Mouse (Mus musculus) cerebellum, postnatal 4 days (tissue): Measurements from ENCODE around the gene 1700022I11Rik.

Experiments used
- DNase-seq, 2 experiments: peaks; one replicate each; pipeline ENCODE4 v3.0.0; 2022; ENCODE audit warnings: low spot score in 2 of 2, mixed read lengths in 1 of 2

1700022I11Rik gene

DNA sequence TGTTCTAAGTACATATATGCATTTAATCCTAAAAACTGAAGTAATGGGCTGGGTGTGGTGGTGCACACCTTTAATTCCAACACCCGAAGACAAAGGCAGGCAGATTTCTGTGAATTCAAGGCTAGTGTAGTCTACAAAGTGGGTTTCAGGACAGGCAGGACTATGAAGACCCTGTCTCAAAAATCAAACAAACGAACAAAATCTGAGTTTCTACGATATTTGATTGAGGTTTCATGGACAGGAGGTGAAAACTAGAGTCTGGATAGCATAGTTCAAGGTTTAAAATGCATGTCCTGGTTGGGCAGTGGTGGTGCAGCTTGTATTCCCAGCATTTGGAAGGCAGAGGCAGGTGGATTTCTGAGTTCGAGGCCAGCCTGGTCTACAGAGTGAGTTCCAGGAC, at the start of gene 1700022I11Rik:
Gene 1700022I11Rik (plus strand): TSS at position 301 of the 400 bp plus-strand sequence.
- no peak for DNase-seq

DNA sequence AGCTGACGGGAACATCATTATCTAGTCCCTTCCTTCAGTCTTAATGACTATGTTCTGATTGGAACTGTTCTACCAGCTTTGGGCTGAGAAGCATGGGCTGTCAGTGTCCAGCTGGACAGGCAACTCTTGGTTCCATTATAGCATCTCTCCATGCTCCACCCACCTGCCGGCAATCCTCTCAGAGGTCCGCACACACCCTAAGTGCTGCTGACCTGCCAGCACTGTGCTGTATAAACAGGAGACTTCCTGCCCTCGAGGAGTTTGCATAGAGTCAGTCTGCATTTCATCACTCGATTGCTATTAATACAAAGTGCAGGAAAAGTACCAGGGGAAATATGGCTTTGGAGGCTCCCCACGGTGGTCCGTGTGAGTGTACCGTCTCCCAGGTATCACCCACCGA, 48.7 kb upstream of the 1700022I11Rik start:
- no peak for DNase-seq

DNA sequence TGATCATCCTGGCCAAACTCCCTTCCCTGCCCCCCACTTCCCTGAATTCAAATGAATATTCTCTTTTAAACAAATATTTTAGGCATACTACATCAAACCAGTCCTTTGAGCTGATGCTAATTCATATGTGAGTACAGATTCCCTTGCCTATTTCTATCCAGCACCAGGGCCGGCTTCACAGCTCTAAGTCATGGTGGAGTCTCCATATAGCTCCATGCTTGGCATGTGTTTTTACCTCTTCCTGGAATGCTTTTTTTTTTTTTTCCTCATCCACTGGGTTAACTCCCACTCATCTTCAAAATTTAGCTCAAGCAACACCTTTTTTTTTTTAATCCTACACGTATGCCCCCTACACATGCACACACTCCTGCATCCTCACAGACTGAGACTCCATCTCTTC, 47.9 kb upstream of the 1700022I11Rik start:
- no peak for DNase-seq

DNA sequence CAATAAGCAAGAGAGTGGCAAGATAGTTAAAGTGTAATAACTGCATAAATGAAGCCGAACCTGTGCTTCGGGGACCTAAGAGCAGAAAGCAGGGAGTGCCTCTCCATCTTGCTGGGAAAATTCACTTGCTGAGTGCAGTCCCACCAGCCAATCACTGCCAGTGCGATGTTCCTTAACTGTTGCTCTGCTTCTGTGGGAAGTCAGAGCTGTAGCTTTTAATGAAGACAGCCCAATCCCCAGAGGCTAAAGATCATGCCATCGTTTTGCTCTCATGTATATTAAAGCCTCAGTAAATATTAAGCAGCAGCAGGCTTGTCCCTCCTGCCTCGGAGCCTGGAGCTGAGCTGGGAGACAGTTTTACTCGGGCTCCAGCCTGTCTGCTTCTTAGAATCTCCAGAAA, 47.3 kb upstream of the 1700022I11Rik start:
- no peak for DNase-seq

DNA sequence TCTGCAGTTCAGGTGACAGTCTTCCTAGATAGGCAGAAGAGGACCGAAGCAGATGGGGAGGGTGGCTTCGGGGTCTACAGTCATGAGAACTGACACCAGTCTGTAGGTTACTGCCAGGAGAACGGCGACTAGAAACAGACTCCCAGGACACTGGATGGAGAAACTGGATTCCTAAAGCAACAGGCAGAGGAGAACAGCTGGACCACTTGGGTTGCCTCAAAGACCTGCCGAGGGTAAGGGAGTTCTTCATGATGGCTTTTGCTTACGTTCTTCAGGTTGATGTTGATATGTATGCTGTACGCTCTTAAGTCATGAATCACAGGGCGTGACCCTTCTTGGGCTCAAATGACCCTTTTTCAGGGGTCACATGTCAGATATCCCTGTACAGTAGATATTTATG, 46.9 kb upstream of the 1700022I11Rik start:
- DNase-seq: no peak

DNA sequence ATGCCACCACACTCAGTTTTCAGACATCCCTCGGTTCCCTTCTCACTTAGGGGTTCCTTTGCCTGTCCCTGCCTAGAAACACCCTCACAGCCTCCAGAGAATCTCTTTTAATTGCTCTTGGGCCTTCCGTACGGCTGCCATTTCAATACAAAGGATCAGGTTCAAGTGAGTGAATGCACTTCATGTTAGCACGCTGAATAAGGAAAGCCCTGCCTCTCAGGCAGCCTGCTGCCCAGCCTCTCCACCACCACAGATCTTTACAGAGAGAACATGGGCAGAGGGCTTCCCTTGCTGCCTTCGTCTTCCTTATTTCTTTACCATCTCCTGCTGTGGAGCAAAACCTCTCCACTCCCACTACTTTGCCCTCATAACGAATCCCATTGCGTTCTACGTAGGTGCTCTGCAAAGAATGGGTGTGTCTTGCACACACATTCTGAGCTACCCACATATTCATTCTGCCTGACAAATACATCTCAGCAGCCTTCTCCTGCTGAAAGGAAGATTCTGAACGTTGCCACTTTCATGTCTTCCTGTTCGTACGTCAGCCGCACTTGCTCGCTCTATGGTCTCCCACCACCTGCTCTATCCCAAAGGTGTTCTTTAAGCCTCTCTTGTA, 45.2 kb upstream of the 1700022I11Rik start:
- DNase-seq: no peak

DNA sequence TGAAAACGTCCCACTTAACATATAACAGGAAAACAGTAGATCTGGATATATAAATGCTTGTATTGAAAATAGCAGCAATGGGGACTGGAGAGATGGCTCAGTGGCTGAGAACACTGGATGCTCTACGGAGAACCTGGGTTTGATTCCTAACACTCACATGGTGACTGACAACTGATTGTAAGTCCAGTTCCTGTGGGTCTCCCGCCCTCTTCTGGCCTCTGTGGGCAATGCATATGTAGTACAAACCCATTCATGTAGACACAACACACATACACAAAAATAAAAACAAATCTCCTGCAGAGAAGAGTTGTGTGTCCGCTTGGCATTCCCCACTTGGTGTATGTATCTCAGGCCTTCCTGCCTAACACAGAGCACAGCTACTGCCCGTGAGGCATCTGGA, 41.2 kb upstream of the 1700022I11Rik start:
- no peak for DNase-seq

DNA sequence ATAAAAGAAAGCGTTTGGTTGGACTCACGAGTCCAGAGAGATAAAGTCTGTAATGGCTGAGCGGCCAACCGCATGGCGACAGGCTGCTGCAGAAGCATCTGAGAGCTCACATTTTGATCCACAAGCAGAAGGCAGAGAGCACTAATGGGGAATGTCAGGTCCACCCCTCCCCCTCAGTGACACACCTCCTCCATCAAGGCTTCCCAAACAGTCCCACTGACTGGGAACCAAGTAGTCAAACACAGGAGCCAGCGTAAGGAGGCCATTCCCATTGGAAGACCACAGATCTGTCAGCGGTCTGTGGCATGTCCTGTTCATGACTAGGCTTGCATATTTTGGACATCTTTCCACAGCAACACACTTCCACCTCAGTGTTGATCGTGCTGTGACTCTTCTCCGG, 40.5 kb upstream of the 1700022I11Rik start:
- no peak for DNase-seq

DNA sequence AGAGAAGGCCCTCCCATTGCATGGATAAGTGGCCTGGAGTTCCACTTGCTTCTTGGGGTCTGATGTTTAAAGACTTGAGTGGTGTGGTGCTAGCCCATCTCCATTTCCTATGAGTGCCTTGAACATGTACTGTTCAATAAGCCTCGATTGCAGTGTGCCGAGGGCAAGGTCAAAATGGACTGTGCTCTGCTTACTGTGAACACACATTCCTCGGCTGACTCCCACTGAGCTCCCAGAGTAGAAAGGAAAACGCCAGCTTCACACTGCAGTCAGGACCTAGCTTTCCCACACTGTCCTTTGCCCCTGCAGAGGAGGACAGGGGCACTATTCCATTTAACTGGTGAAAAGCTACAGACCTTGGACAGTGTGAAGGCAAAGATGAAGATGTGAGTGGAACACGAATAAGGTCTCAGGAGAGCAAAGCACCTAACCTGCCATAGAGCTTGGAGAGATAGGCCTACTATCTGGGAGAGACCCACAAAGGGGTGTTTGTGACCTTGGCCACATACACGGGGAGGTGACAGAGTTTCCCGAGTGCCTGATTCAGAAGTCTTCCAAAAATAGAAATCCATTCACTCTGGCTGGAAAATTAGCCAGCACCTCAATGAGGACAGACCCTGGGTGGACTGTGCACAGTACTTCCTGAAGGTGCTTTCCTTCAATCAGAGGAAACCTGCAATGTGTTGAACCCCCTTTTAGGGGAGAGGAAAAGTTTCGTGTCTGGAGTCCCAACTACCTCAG, 37.0 kb upstream of the 1700022I11Rik start:
- DNase-seq: peak in 1 of 2 experiments; percentile 8

DNA sequence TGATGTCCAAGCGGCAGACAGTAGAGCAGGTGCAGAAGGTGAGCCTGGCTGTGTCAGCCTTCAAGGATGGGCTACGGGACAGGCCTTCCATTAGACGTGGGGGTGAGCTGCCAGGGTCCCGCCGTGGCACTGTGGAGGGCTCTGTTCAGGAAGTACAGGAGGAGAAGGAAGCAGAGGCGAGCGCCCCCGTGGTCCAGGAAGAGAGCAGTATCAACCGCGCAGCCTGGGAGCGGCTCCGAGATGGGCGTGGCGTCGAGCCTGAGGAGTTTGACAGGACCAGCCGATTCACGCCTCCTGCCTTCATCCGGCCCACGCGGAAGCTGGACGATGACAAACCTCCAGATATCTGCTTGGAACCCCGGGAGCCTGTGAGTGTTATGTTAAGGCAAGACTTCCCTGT, 35.8 kb upstream of the 1700022I11Rik start:
- DNase-seq: peak; percentile 18 to 55

DNA sequence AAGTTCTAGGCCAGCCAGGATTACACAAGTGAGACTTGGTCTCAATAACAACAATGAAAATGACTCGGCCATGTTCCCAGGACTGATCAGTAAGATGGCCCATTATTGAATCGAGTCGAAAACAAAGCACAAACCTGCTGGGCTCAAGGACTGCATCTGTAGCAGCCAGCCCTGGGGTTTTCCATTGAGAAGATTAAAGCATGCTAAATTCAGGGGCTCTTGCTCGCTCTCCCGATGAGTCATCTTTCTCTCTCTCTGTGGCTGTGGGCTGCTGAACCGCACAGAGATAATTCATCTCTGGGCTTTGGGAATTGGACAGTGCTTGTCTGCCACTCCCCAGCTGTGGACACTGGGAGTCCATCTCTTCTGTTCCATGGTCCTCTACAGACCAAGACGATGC, 28.0 kb upstream of the 1700022I11Rik start:
- no peak for DNase-seq

DNA sequence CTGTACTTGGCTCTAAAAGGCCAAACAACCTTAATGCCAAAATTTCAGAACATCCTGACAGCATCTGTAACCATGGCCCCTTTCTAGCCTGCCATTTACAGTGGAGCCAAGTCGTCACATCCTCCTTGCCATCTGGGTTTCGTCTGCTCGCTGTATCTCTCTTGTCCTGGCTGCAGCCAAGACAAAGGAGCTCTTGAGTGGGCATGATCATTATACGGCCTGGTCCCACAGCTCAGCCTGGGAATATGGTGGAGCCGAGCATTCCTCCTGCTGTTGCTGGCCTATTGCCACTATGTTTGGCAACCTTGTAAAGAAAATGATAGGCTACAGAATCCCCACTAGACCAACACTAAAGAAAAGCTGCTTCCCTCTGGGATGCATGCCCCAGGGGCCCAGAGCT, 26.1 kb upstream of the 1700022I11Rik start:
- peak in 1 of 2 experiments; percentile 35 for DNase-seq

DNA sequence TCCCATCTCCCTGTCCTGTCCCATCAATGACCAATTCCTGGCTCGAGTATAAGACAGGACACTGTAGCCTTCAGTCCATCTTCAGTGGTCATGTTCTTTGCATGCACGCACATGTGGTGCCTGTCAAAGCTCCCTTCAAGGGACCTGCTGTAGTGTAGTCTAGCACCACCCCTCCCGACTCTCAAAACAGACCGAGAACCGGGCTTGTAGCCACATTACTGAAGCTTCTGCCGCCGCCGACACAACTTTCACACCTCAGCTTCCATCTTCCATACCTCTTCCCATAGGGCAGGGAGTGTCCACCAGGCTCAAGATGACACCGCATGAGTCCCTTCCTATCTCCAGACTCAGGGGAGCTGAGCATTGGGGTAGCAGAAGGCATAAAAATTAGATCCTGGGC, 25.2 kb upstream of the 1700022I11Rik start:
- DNase-seq: no peak

DNA sequence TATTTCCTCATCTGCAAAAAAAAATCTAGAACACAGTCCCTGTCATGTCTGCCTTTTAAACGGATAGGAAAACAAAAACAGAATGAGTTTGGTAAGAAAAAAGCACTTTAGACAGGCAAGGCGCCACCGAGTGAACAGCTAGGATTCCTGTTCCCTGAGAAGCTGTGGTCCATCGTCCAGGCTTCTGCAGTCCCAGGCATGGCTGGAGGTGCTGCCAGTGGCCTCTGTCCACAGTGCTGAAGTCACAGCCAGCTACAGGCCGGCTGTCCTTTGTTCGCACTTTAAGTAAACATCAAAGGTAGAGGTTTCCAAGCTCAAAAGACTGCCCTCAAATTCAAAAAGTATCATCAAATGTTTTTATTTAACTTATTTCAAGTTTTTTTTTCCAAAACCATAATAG, 24.4 kb upstream of the 1700022I11Rik start:
- no peak for DNase-seq

DNA sequence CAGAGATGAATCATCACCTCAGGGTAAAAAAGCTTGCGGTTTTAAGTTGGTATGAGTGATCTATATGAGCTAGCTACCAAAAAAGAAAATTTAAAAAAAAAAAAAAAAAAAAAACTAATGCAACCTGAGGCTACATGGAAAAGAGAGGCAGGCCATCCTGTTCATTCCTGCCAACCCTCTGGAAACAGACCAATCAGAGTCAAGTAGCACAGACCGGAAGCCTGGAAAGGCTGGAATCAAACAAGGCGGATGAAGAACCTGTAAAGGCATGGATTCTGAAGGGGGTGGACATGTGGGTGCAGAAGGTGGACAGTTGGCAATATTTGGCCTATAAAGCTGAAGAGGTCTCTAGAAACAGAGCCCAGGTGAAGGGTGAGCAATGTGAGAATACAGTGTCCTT, 24.0 kb upstream of the 1700022I11Rik start:
- no peak for DNase-seq

DNA sequence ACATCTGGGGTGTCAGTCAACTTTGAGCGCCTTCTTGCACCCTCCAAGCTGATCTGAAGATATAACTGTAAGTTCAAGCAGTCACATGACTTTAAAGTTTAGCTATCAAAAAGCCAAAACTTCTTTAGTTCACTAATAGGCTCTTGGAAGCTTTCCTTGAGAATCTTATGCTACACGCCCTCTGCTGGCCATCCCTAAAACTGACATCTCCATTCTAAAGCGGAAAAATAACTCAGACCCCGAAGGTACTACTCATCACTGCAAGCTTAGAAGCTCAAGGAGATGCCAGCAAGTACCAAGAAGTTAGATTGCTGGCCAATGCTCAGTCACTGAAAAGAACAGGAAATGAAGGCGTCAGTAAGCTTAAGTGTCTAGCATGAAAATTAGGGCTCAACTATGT, 23.5 kb upstream of the 1700022I11Rik start:
- peak in 1 of 2 experiments; percentile 72 for DNase-seq

DNA sequence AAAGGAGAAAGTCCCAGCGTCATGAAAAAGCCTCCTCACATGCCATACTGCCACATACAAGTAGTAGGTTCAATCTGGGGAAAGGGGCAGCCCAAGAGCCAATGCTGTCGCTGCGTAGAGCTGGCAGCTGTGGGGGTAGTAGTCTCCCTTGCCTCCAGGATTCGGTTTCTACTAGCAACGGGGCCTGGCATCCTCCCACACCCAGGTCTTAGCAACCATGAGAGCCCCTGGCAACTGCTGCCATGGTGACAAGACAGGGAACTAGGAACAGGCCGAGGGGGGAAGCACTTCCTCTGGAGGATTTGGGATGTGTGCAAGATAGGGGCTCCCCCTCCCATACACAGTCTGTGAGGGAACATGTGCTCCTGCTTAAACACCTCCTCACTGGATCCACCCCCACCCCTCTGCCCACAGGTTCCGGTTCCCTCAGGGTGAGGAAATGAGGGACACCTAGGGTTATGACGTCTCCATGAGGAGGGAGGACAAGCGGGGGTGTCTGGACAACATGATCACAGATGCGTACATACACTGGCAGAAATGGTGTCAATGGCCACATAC, 22.6 kb upstream of the 1700022I11Rik start:
- DNase-seq: peak; percentile 57 to 82

DNA sequence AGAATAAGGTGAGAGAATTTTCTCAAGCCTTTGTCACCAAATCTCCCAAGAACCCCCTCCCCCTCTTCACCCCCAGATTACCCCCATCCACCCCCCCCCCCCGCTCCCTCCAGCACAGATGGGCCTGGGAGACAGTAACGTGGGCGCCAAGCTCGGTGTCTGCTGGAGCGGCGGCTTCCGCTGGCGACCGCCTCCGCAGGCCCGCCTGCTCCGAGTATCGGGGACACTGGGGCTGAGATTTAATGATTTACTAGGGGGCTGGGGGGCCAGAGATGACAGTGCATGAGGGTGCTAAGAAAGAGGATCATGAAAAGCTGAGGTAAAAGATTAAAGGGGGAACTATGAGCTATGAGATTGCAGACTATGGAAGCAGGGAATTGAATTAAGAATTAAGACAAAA, 20.9 kb upstream of the 1700022I11Rik start:
- DNase-seq: no peak

DNA sequence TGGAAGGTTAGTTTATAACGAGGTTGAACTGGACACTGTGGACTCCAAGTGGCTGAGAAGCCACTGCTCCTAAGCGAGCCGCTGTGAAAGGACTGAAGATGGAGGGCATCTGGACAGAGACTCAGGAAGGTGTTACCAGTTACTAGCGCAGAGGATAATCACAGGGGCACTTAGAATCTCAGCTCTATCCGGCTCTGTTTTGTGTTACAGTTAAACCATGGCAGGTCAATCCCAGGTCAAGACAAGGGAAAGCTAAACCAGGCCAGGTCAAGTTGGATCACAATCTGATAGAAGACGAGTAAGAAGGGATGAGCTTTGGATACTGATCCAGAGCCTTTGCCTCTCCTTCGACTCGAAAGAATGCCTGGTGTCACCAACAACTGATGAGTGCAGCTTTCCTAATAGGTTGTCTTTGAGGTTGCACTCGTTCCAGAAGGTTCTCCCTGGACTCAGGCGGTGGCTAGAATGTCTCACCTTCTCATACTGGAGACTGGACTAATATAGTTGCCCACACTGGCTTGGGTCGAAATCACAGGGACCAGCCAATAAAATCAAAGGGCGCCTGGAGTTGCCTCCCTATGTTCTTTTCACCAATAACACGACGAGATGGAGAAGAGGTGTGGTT, 20.2 kb upstream of the 1700022I11Rik start:
- no peak for DNase-seq

DNA sequence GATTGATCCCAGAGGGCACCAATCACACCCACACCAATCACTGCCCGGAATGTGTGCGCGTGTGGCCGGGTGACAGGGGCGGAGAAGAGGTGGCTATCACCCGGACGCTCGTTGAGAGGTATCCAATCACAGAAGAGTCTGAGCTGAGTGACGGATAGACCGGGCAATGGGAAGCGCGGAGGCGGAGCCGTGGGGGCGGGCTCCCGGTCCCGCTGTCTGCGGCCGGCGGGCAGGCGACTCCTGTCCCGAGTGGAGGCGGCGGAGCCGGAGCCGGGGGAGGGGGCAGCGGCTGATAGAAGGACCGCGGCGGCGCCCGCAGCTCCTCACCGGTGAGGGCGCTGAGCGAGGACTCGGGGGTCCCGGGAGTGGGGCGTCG, 19.7 kb upstream of the 1700022I11Rik start, which contains the start of gene Dnajb5:
Gene Dnajb5 (plus strand): TSS at position 139 of the 376 bp plus-strand sequence.
- peak; percentile 98 to 100 for DNase-seq

DNA sequence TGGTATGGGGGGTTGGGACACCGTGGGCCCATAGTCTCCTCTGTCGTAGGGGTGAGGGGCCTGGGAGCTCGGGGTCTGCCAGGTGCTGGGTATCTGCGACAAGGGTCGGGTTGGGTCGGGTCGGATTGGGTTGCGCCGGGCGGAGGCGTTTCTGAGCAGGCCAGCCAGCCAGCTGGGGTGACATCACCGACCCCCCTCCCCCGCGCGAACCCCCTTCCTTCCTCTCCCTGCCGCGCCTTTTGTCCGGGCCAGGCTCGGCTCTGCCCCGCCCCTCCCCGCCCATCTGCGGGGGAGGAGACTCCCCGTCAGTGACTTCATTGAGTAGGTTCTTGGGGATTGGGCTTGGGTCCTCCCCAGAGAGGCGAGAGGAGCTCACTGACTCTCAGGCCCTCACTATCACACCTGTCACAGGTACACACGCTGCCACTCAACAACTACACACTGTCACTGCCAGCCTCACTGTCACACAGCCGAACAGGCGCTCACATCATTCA, 19.3 kb upstream of the 1700022I11Rik start:
- peak; percentile 60 to 83 for DNase-seq
